Mouse (Mus musculus): ENCODE results near the gene Galk1.

DNA sequence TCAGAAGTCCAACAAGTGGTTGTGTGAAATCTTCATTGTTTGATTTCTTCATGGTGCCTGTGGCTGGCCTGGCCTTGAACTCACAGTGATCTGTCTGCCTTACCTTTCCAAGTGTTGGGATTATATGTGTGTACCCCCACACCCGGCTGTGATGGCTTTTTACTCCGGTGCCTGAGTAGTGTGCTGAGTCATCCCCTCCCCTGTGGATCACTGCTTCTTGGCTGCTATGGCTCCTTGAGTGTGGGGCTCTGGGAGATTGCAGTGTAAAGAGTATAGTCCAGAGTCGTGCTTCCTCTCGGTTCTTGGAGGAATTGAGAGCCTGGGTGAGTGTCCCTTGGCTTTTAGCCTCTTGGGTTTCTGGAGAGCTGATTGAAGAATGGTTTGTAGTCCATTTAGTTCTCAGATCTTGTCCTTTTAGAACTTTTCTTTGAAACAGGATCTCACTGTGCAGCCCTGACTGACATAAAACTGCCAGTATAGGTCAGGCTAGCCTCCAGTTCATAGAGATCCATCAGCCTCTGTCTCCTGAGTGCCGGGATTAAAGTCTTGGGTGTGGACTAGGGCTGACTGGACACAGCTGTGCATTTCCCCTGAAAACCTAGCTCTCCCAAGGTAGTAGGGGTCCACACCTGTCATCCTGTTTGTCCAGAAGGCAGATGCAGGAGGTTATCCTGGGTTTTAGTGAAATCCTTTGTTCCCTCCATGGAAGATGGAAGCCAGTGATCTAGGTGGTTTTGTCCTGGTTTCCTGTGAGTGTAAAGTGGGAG is 30.0 kb upstream of the Galk1 start:
- TF ChIP-seq POLR2A (IDR thresholded peaks at IDR 0.05; ENCODE audit: low read depth, low read length) (no peak), CTCF (IDR thresholded peaks at IDR 0.05; ENCODE audit: borderline replicate concordance, insufficient read depth, low read length) (no peak)
